Mouse (Mus musculus) MEL-GATA-1-ER (cell line): ENCODE data around the gene Gm13277.
"Not testable (repeated sequence)": the region's sequence is repeated elsewhere in the genome, so short reads cannot be mapped to it uniquely, and the experiment has no call there.

ENCODE experiments used
- DNase-seq: peaks from one replicate; pipeline ENCODE4 v3.0.0-alpha.2; 2012; ENCODE audit warnings: low read depth; ENCODE audit errors: extremely low read depth

The Gm13277 gene

DNA sequence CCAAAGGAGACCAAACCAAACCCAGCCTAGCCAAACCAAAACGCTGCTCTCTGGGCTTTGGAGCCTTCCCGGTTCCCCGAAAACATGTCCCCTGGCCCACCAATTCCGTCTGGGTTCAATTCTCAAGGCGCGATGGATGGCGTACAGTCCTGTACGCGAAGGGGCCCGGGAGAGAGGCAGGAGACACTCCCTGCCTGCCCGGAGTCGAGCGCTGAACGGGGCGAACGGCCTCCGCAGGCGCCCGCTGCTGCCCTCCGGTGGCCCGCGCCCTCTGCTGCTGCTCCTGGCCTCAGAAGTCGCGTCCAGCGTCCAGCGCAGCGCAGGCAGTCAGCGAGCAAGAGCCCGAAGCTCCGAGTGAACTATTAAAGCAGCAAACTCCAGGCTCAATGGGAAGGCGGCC lies 6.1 kb upstream of the Gm13277 start:
- not testable (repeated sequence) for DNase-seq

DNA sequence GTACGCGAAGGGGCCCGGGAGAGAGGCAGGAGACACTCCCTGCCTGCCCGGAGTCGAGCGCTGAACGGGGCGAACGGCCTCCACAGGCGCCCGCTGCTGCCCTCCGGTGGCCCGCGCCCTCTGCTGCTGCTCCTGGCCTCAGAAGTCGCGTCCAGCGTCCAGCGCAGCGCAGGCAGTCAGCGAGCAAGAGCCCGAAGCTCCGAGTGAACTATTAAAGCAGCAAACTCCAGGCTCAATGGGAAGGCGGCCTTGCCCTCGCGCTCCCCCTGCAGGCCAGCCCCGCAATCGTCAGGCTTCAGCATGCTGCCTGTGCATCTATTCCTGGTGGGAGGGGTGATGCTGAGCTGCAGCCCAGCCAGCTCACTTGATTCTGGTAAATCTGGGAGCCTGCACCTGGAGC lies 3.0 kb upstream of the Gm13277 start, which contains the start of gene Gm13276:
TSS of gene Gm13276 (plus strand) at position 301 of the 400 bp plus-strand sequence.
- DNase-seq: not testable (repeated sequence)

DNA sequence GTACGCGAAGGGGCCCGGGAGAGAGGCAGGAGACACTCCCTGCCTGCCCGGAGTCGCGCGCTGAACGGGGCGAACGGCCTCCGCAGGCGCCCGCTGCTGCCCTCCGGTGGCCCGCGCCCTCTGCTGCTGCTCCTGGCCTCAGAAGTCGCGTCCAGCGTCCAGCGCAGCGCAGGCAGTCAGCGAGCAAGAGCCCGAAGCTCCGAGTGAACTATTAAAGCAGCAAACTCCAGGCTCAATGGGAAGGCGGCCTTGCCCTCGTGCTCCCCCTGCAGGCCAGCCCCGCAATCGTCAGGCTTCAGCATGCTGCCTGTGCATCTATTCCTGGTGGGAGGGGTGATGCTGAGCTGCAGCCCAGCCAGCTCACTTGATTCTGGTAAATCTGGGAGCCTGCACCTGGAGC lies 2.8 kb downstream of the Gm13277 start, which contains the start of gene Gm13278:
TSS of gene Gm13278 (plus strand) at position 301 of the 400 bp plus-strand sequence.
- not testable (repeated sequence) for DNase-seq

DNA sequence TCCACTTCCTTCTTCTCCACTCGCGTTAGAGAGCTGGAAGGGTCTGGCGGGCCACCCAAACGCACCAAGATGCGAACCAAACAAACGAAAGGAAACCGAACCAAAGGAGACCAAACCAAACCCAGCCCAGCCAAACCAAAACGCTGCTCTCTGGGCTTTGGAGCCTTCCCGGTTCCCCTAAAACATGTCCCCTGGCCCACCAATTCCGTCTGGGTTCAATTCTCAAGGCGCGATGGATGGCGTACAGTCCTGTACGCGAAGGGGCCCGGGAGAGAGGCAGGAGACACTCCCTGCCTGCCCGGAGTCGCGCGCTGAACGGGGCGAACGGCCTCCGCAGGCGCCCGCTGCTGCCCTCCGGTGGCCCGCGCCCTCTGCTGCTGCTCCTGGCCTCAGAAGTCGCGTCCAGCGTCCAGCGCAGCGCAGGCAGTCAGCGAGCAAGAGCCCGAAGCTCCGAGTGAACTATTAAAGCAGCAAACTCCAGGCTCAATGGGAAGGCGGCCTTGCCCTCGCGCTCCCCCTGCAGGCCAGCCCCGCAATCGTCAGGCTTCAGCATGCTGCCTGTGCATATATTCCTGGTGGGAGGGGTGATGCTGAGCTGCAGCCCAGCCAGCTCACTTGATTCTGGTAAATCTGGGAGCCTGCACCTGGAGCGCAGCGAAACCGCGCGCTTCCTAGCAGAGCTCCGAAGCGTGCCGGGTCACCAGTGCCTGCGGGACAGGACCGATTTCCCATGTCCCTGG lies 5.7 kb downstream of the Gm13277 start, which contains the start of gene Gm13275:
TSS of gene Gm13275 (plus strand) at position 552 of the 740 bp plus-strand sequence.
- DNase-seq: not testable (repeated sequence)

DNA sequence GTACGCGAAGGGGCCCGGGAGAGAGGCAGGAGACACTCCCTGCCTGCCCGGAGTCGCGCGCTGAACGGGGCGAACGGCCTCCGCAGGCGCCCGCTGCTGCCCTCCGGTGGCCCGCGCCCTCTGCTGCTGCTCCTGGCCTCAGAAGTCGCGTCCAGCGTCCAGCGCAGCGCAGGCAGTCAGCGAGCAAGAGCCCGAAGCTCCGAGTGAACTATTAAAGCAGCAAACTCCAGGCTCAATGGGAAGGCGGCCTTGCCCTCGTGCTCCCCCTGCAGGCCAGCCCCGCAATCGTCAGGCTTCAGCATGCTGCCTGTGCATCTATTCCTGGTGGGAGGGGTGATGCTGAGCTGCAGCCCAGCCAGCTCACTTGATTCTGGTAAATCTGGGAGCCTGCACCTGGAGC lies 8.7 kb downstream of the Gm13277 start, which contains the start of gene Gm13279:
TSS of gene Gm13279 (plus strand) at position 301 of the 400 bp plus-strand sequence.
- DNase-seq: not testable (repeated sequence)

DNA sequence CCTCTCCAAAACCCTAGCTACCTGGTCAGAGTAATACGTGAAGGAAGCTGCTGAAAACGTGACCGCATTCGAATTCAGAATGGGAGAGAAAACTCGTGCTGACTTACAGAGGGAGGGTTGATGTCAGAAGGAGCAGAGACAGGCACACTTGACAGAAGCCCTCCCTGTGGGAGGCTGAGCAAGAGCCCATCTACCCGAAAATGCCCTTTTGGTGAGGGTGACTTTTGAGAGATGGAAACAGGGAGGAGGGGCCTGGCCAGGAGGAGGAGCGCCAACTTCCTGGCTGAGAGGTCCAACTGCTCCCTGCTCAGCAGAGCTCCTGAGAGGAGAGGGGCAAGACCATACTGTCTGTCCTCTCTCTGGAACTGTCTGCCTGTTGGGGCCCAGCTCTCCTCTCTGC lies 10.9 kb downstream of the Gm13277 start, which contains the start of gene Gm13285:
TSS of gene Gm13285 (plus strand) at position 301 of the 400 bp plus-strand sequence.
- not testable (repeated sequence) for DNase-seq

DNA sequence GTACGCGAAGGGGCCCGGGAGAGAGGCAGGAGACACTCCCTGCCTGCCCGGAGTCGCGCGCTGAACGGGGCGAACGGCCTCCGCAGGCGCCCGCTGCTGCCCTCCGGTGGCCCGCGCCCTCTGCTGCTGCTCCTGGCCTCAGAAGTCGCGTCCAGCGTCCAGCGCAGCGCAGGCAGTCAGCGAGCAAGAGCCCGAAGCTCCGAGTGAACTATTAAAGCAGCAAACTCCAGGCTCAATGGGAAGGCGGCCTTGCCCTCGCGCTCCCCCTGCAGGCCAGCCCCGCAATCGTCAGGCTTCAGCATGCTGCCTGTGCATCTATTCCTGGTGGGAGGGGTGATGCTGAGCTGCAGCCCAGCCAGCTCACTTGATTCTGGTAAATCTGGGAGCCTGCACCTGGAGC lies 14.5 kb downstream of the Gm13277 start, which contains the start of gene Gm13287:
TSS of gene Gm13287 (plus strand) at position 301 of the 400 bp plus-strand sequence.
- DNase-seq: not testable (repeated sequence)

DNA sequence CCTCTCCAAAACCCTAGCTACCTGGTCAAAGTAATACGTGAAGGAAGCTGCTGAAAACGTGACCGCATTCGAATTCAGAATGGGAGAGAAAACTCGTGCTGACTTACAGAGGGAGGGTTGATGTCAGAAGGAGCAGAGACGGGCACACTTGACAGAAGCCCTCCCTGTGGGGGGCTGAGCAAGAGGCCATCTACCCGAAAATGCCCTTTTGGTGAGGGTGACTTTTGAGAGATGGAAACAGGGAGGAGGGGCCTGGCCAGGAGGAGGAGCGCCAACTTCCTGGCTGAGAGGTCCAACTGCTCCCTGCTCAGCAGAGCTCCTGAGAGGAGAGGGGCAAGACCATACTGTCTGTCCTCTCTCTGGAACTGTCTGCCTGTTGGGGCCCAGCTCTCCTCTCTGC lies 16.8 kb downstream of the Gm13277 start, which contains the start of gene Gm13288:
TSS of gene Gm13288 (plus strand) at position 301 of the 400 bp plus-strand sequence.
- not testable (repeated sequence) for DNase-seq

DNA sequence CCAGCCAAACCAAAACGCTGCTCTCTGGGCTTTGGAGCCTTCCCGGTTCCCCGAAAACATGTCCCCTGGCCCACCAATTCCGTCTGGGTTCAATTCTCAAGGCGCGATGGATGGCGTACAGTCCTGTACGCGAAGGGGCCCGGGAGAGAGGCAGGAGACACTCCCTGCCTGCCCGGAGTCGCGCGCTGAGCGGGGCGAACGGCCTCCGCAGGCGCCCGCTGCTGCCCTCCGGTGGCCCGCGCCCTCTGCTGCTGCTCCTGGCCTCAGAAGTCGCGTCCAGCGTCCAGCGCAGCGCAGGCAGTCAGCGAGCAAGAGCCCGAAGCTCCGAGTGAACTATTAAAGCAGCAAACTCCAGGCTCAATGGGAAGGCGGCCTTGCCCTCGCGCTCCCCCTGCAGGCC lies 17.3 kb downstream of the Gm13277 start:
- not testable (repeated sequence) for DNase-seq

DNA sequence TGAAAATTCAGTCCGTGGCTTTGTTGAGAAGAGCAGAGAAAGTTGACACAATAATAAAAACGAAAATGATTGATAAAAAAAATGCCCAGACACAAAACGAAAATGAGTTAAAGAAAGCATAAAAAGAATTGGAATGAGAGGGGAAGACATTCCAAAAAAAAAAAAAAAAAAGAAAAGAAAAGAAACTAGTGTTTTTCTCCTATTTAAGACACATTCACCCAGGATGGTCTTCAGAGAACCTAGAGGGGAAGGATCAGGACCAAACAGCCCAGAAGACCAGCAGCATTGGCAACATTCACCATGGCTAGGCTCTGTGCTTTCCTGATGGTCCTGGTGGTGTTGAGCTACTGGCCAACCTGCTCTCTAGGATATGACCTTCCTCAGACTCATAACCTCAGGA lies 27.5 kb downstream of the Gm13277 start, which contains the start of gene Ifna7:
TSS of gene Ifna7 (plus strand) at position 301 of the 400 bp plus-strand sequence.
- DNase-seq: no peak

DNA sequence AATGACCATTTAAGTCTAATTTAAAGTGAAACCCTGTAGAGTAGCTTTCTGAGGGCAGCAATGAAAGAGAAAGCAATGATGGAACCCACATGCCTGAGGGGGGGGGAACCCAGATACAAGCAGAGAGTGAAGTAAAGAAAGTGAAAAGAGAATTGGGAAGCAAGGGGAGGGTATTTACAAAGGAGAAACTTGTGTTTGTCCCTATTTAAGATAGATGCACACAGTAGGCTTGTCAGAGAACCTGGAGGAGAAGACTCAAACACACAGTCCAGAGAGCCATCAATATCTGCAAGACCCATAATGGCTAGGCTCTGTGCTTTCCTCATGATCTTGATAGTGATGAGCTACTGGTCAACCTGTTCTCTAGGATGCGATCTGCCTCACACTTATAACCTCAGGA lies 31.2 kb downstream of the Gm13277 start, which contains the start of gene Ifna11:
TSS of gene Ifna11 (plus strand) at position 301 of the 400 bp plus-strand sequence.
- DNase-seq: no peak

DNA sequence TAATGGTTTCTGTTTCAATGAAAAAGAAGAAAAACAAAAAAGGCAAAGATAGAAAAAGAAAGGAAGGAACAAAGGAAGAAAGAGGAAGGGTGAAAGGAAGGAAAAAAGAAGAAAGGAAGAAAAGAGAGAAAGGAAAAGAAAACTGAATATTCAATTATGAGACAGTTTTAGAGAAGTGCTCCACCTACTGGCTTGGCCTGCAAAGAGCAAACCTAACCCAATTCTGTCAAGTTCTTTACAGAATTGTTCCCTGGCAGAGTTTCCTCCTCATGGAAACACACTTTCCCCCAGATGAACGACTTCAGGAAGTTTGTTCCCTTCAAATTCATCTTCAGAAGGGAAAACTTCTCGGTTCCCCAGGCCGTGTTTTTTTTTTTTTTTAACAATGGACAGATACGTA lies 34.6 kb downstream of the Gm13277 start:
- no peak for DNase-seq

DNA sequence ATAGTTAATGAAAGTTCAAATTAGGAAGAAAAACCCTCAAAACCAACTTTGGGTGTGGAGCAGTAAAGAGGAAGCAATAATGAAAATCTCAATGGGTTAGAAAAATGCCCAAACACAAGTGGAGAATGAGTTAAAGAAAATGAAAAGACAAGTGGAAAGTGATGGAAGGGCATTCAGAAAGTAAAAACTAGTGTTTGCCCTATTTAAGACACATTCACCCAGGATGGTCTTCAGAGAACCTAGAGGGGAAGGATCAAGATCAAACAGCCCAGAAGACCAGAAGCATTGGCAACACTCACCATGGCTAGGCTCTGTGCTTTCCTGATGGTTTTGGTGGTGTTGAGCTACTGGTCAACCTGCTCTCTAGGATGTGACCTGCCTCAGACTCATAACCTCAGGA lies 38.7 kb downstream of the Gm13277 start, which contains the start of gene Ifna6:
TSS of gene Ifna6 (plus strand) at position 301 of the 400 bp plus-strand sequence.
- DNase-seq: not testable (repeated sequence)

DNA sequence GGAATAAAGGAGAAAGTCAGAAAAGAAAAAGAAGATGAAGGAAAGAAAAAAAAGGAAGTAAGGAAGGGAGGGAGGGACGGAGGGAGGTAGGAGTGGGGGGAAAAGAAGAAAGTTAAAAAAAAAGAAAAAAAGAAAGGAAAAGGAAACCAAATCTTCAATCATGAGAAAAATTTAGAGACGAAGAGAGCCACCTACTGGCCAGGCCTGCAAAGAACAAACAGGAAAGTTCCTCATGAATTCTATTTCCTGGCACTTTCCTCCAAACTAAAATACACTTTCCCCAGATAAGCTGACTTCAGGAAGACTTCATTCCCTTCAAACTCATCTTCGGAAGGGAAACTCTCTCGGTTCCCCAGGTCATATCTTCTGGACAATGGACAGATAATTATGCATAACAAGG lies 42.1 kb downstream of the Gm13277 start:
- DNase-seq: no peak

DNA sequence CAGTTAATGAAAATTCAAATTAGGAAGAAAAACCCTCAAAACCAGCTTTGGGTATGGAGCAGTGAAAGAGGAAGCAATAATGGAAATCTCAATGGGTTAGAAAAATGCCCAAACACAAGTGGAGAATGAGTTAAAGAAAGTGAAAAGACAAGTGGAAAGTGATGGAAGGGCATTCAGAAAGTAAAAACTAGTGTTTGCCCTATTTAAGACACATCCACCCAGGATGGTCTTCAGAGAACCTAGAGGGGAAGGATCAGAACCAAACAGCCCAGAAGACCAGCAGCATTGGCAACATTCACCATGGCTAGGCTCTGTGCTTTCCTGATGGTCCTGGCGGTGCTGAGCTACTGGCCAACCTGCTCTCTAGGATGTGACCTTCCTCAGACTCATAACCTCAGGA lies 46.8 kb downstream of the Gm13277 start, which contains the start of gene Ifna5:
TSS of gene Ifna5 (plus strand) at position 301 of the 400 bp plus-strand sequence.
- DNase-seq: not testable (repeated sequence)
